Mouse (Mus musculus): ENCODE measurements at regions not wholly inside any gene's neighbourhood (a gene's known extent, or its start where the extent isn't known, plus 50 kb on each side); places are given as distances from the start of the nearest gene placed in this dataset.
"Not testable (repeated sequence)": the region's sequence is repeated elsewhere in the genome, so short reads cannot be mapped to it uniquely, and the experiment has no call there.

DNA sequence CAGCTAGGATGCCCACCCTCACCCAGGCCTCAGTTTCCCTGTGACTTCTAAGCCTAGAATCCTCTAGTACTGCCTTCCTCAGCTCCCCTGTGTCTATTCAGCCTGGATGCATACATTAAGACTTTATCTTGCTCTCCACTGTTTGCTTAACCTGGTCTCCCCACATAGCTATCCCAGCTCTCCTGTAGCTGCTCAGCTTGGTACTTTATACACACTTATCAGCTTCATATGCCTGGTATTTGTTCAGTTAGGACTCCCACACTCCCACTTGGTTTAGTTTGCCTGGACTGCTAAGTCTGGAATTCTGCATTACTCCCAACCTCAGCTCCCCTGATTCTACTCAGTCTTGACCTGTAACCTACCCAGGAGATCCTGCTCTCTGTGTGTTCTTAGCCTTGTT, 147.7 kb downstream of the Tmem121 start:
- DNase-seq (ENCODE audit: low read depth), result no peak

DNA sequence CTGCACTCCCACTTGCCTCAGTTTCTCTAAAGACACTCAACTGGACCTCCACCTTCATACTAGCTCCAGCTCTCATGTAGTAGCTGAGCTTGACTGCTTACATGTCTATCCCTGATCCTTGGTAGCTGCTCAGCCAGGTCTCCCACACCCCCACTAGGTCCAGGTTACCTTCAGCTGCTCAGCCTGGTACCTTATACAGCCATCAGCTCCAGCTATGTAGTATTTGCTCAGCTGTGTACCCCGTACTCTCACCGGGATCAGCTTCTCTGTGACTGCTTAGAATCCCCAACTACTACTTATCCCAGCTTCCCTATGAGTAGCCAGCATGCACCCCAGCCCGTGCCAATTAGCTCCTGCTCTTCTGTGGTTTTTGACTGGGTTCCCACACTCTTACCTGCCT, 148.1 kb downstream of the Tmem121 start:
- not testable (repeated sequence) for DNase-seq (ENCODE audit: low read depth)

DNA sequence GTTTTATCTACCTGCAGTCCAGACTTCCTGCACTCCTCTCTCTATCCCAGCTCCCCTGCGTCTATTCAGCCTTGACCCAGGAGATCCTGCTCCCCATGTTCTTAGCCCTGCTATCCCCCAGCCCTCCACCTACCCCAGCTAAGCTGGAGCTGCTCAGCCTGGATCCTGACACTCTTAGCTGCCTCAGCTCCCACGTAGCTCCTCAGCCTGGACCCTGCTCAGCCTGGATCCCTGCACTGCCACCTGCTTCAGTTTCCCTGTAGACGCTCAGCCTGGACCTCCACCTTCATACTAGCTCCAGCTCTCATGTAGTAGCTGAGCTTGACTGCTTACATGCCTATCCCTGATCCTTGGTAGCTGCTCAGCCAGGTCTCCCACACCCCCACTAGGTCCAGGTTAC, 151.5 kb downstream of the Tmem121 start:
- DNase-seq (ENCODE audit: low read depth), result no peak

DNA sequence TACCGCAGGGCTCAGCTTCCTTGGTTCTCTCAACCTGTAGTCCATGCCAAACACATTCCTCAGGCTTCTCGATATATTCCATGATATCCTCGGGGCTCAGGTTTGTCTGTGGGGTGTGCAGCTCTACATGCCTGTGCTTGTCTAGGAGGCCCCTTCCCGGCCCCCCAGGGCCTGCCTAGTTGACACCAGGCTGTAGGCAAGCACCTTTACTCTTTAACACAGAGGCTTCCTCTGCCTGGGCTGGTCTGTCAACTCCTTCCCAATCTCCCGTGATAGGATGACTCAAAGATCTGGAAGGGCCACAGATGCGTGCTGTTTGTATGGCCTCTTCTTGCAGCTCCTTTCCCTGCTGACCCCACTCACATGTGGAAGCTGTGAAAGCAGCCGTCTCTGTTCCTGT, 150.4 kb upstream of the Adam6b start:
- no peak for DNase-seq (ENCODE audit: low read depth)

DNA sequence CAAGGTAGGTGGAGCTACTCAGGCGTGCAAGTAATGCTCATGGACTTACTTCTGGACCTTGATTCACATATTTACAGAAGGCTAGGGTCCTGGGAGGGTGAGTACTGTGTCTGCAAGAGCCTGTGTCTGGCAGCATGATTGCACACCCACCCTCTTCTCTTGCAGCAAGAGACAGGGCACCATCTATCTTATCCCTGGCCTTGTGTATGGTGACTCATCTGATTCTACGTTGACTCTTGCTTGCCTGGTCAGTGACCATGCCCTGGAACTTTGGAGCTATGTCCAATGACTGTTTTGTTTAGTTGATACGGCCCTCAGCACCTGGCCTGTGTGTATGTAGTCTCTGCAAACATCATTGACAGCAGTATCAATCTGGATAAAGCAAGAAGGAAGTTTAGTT, 148.3 kb upstream of the Adam6b start:
- DNase-seq (ENCODE audit: low read depth), result no peak

DNA sequence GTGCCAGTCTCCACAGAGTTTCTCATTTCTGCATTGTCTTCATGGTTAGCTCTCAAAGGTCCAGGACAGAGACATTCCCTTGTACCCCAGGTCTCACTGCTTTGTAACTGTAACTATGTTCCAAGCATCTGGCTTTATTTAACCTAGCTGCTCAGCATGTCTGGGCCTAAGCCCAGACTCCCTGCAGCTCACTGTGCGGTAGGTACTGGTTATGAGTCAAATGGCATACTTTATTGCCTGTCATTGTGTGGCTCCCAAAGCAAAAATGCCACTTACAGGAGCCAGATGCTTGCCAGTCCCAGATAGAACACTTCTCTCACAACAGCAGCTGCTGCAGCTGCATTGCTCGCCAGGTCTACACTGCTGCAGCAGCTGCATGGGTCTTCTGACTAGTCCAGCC, 134.2 kb upstream of the Adam6b start:
- no peak for DNase-seq (ENCODE audit: low read depth)

DNA sequence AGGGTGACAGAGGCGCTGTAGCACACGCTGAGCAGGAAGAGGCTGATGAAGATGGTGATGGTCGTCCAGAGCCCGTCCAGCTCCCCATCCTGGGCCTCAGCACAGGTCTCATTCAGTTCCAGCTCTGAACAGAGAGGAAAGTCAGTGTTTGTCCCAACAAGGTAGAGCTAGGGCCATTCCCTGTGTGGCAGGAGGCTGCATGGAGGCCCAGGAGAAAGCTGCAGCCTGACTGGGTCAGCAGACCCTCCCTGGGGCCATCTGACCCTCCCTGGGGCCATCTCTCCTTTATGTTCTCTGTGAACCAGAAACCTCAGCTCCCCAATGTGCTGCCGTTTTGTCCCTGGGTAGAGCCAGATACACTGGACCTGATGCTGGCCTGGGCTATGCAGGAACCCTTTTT, 131.2 kb upstream of the Adam6b start:
- DNase-seq (ENCODE audit: low read depth), result no peak

DNA sequence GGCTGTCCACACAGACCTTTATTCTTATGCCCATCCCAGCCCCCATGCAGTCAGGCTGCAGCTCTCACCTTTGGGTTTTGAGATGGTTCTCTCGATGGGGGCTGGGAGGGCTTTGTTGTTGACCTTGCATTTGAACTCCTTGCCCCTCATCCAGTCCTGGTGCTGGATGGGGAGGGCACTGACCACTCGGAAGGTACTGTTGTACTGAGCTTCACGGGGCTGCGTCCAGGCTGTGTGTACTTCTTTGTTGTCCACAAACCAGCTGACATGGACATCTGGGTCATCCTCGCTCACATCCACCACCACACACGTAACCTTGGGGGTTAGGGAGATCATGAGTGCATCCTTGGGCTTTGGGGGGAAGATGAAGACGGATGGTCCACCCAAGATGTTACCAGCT, 129.3 kb upstream of the Adam6b start:
- DNase-seq (ENCODE audit: low read depth), result no peak

DNA sequence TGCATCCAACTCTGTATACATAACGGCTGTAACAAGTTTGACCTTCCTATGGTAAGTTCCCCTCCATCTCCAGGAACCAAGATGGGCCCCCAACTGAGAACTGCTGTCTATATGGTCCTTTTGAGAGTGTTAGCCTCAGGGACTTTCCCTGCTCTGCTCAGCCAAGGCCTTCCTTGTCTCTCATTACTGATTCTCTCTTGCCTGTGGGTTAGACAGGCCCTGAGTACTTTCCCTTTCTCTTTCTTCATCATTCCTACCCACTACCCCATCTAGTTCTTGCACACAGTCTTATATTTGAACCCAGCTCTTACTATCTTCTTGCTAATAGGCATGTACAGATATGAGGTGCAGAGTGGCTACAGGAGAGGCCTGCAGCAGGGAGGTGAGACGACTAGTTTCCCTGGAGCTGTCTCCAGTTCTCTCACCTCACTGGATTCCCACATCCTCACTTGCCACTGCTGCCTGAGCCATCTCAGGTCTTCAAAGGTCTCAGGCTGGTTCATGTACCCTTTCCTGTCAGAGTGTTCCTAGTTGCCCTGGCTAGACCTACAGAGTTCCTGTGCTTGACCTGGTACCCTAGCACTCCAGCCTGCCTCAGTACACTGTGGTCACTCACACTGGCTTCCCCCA, 126.8 kb upstream of the Adam6b start:
- no peak for DNase-seq (ENCODE audit: low read depth)

DNA sequence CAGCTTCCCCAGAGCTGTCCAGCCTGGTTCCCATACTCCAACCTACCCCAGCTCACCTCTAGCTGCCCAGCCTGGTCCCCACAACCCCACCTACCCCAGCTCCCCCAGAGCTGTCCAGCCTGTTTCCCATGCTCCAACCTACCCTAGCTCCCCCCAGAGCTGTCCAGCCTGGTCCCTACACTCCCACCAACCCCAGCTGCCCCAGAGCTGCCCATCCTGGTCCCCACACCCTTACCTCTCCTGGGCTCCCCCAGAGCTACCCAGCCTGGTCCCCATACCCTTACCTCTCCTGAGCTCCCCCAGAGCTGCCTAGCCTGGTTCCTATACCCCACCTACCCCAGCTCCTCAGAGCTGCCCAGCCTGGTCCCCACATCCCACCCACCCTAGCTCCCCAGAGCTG, 125.3 kb upstream of the Adam6b start:
- DNase-seq (ENCODE audit: low read depth), result no peak

DNA sequence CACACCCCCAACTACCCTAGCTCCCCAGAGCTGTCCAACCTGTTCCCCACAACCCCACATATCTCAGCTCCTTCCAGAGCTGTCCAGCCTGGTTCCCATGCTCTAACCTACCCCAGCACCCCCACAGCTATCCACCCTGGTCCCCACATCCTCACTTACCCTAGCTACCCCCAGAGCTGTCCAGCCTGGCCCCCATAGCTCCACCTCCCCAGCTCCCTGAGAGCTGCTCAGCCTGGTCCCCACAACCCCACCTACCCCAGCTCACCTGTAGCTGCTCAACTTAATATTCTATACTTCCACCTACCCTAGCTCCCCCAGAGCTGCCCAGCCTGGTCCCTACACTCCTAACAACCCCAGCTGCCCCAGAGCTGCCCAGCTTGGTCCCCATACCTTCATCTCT, 124.9 kb upstream of the Adam6b start:
- DNase-seq (ENCODE audit: low read depth), result no peak

DNA sequence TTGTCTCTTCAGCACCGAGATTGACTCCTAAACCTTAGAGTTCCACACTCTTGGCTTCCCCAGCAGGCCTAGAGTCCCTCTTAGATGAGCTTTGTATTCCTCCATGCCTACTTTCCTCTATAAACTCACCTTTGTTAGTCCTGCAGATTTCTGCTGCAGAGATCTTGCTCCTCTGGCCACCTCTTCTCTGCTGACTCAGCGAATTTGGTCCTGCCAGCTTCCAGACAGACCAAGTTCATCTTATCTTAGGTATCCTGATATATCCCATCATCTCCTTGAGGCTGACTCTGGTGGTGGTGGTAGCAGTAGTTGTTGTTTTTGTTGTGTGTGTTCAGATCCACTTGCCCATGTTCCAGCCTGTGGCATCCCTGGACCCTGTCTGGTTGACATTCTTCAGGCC, 123.5 kb upstream of the Adam6b start:
- no peak for DNase-seq (ENCODE audit: low read depth)

DNA sequence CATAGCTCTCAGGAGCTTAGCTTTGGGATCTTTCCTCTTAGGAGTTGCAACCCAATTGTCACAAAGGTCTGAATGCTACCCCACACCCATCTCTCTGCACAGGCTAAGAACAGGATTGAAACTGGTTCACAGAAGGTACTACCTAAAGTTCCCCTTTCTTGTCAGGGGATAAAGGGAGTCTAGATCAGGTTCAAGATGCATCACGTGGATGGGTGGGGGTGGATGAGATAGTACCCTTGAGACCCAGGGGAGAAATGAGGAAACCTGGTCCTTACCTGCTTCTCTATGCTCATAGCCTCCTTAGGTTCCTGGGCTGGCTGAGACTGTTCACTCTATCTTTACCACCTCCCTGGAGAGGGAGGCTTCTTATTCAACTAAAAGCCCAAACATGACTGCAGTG, 122.9 kb upstream of the Adam6b start:
- no peak for DNase-seq (ENCODE audit: low read depth)

DNA sequence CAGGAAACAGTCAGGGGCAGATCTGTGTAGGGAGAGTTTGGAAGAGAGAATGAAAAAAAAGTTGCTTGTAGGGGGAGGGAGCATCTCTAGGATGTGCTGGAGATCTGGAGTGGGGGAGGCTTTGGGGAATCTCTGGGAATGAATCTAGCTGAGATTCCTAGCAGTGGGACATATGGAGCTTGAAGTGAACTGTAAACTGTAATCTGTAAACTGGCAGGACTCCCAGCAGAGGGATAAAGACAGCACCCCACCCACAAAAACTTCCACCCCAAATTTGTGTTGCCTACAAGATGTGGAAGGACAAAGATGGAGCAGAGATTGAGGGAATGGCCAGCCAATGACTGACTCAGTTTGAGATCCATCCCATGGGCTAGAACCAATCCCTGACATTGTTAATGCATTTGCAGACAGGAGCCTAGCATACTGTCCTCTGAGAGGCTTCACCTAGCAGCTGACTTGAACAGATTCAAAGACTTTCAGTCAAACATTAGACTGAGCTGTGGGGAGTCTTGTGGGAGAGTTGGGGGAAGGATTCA, 87.7 kb upstream of the Adam6b start:
- DNase-seq (ENCODE audit: low read depth), result no peak

DNA sequence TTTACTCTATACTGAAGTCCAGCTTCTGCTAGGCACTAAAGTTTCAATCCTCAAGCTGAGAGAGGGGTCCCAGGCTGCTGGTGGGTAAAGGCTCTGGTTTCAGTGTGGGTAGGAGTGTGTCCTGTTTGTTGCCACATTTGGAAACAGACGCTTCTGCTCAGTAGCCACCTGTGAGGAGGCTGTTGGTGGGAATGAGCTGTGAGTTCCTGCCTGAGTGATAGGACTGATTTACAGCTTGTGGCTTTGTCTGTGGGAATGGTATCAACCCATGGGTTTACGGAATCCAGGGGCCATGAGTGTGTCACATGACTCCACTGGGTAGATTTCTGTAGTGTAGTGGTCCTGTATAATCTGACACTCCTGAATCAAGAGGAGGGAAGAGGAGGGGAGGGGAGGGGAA, 86.5 kb upstream of the Adam6b start:
- DNase-seq (ENCODE audit: low read depth), result no peak

DNA sequence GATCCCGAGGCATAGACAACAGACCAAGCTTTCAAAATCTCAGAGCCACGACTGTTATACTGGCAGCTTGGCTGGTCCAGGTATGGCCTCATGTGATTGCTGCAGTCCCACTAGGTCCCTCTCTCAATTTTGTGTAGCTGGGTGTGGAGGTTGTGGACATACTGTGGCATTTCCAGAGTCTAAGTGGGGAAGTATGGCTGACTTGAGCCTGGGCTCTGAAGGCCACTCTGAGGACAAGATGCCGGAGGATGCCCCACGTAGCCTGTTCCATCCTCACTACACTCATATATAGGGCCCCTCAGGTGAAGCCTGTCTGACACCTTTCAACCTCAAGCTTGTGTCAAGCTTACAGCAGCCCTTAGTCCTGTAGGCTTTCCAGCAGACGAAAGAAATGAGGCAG, 78.2 kb upstream of the Adam6b start:
- no peak for DNase-seq (ENCODE audit: low read depth)

DNA sequence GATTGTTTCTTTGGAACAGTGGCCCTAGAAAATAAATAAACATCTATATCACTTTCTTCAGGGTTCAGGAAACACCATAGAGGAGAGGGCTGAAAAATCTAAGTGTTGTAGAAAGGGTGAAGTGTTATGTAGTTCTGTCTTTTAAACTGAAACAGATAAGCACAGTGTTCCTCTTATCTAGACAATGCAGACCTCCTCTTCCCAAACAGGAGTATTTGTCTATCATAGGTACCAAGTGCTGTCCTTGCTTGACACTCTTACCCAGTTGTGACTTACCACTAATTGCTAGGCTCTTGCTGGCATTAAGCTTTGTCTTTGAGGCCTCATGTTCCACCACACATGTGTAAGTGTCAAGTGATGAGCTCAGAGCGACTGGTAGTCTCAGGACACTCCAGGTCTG, 75.3 kb upstream of the Adam6b start:
- DNase-seq (ENCODE audit: low read depth), result no peak

DNA sequence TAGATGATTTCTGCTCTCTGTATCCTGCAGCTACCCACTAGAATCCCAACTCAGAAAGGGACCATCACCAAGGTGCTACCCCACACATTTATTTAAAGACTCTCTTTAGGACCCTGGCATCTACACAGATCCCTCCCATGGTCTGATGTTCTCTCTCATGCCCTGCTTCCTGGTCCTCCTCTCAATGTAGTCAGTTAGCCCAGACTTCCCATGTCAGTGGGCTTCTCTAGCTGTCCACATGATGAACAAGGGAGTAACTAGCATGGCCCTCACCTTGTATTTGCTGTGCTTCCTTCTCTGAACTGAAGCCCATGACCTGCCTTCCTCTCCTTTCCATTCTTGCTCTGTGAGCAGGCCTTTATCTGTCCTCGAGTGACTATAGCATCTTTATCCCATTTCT, 71.8 kb upstream of the Adam6b start:
- no peak for DNase-seq (ENCODE audit: low read depth)

DNA sequence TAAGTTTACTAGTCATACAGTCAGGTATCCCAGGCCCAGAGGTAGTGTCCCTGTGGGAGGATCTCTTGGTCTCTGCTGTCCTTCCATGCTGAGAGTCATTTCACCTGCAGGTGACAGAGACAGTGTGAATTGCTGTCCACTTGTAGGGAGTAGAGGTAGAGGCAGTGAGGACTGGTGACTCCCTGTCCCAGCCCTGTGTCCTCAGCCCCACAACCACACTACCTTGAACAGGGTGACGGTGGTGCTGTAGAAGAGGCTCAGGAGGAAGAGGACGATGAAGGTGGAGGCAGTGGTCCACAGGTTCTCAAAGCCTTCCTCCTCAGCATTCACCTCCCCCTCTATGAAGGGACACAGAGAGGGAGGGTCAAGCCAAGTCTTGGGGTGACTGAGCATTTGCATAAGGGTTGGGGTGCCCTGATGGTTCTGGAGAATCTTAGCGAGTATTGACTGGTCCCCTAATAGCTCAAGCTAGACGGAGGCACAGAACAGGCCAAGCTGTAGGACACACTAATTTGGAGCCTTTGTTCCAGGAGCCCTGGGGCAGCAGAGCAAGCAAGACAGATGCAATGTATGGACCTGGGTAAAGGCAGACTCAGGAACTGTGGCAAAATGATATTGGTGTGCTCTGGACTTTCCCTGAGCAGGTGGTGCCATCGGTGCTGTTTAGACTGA, 70.4 kb upstream of the Adam6b start:
- no peak for DNase-seq (ENCODE audit: low read depth)

DNA sequence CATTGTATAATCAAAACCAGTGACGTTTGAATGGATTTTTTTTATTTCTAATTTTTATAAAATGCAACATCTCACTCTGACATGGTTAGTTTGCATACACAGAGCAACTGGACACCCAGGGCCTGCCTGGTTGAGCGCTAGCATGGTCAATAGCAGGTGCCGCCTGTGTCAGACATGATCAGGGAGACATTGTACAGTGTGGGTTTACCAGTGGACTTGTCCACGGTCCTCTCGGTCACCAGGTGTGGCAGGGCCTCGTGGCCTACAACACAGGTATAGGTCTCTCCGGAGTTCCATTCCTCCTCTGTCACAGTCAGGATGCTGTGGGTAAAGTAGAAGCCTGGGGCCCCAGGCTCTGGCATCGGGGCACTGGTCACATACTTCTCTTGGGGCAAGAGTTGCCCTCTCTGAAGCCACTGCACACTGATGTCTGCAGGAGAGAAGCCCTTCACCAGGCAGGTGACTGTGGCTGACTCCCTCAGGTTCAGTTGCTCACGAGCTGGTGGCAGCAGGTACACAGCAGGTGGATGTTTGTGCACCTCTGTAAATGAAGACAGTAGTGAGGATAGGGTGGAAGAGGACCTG, 68.5 kb upstream of the Adam6b start:
- no peak for DNase-seq (ENCODE audit: low read depth)

DNA sequence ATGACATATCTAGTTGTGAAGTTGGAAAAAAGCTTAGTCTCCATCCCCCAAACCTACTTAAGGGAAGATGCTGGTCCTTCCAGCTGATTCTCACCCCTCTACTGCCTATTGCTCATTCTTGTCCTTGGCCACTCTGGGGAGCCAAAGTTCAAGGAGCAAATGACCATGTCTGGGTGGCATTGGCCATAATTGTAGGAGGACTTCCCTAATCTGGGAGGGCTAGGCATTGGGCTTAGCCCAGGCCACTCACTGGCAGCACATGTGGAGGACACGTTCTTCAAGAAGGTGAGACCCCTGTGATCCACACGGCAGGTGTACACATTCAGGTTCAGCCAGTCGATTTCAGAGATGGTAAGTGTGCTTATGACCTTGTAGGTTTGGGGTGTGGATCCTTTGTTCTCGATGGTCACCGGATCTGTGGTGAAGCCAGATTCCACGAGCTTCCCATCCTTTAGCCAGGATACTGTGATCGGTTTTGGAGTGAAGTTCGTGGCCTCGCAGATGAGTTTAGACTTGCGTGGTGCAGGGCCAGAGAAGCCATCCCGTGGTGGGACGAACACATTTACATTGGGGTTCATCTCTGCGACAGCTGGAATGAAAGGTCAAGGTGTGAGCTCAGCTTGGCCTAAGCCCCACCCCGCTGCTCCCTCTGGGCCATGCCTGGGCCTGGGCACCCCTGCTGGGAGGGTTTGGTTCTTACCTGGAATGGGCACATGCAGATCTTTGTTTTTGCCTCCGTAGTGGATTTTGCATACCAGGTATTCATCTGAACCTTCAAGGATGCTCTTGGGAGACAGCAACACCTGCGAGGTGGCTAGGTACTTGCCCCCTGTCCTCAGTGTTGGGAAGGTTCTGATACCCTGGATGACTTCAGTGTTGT, 67.4 kb upstream of the Adam6b start:
- DNase-seq (ENCODE audit: low read depth), result no peak

DNA sequence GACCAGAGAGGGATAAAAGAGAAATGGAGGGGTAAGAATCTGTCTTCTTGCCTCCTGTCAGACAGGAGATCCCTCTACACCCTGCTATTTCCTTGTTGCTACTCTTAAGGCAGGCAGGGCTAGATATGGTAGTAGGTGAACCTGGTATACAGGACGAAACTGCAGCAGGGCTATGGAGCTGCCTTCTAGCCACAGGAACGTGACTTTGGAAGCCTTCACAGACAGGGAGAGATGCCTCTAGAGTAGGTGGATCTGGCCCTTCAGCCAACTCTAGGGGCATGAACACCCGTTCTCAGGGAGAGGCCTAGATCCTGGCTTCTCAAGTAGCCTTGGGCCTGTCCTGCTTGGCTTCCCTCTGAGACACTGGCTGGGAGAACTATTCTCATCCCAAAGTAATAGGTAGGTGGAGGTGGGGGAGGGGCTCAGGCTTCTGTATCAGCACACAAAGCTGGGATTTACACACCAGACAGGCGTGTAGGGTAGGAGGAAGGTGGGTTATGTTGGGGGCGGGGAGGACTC, 66.5 kb upstream of the Adam6b start:
- peak; percentile 24 for DNase-seq (ENCODE audit: low read depth)
